ENCODE assay signal across 8 mouse cellular contexts in the genomic region with DNA sequence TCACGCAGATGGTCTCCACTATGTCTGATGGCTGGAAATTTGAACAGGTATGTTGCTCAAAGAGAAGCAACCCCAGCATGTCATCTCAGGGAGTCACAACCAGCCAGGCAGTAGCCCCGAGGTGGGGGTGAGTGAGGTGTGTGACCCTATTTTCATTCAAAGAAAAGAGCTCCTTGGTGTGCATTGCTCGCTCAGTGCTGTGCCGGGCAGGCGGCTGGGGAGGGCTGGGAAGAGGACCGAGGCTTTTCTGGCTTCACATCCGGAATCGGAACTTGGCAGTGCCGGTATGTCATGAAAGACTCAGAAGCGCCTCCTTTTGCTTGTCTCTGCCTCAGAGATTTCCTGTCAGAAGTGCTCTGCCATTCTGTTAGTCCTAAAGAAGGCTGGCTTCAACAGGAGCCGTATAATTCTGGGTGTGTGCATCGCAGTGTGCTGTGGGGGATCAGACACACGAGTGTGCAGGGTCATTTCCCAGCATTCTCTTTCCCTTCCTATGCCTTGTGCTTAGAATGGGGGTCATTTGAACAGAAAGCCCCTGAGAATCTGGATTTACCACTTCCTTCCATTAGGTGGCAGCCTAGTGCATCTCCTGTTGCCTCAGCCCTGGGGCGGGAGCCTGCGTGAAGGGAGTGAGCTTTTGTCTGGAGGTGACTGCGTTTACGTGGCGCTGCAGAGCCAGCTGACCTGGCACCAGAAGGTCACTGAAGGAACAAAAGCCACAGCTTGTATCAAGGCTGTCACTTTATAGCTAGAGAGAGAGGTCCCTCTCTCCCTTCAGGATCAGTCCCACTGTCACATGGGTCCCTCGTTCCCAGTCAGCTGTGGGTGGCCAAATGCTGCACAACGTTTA. TPM values are rescaled to one million over a fixed set of nuclear protein-coding genes. Genes with fewer than 3 reads are reported as not detected.
DNase-seq lines count a peak whose midpoint lies in the region.

No protein-coding gene starts in this region.

- DNase-seq in urinary bladder, adult 18-20 months (ENCODE audit: low spot score in 2 of 2), result peak; percentile 22 to 40
- DNase-seq in urinary bladder, adult 2 months (ENCODE audit: low spot score), result no peak
- DNase-seq in embryo, embryonic 10 days (ENCODE audit: low spot score), result peak; percentile 94
- DNase-seq in gastrocnemius, postnatal 10 days, result peak; percentile 62
- DNase-seq in induced T-regulatory cell, adult 2 months (ENCODE audit: low read depth), result peak; percentile 87
- DNase-seq in left cerebral cortex, postnatal 25 days (ENCODE audit: low spot score in 2 of 2), result peak; percentile 74 to 84
- DNase-seq in mesoderm, embryonic 11.5 days (ENCODE audit: low read depth, low spot score), result peak; percentile 90
- peak; percentile 52 to 62 for DNase-seq in right cerebral cortex, postnatal 36 days (ENCODE audit: low spot score in 2 of 2)

- intact Hi-C loops in left cerebral cortex, postnatal 25 days (cut with DNase I), result loop anchor here (1.0 kb wide), 1 partner anchor 47 kb away; no protein-coding TSS in a partner anchor

RNA-seq across cellular contexts. Expression of a gene that starts 7.8 kb away (rescaled TPM):
- 35.6 TPM in 2 replicates for polyA plus RNA-seq in urinary bladder, adult 2 months (2012; rRNA removed)
- total RNA-seq in gastrocnemius, postnatal 10 days (2021), result 10 to 100 TPM; 16.2 to 19.4 TPM
- total RNA-seq in left cerebral cortex, postnatal 25 days (2021), result 10 to 100 TPM; 70.9 to 72.5 TPM

RNA-seq across cellular contexts. Expression of a gene that starts 7.9 kb away (rescaled TPM):
- polyA plus RNA-seq in urinary bladder, adult 2 months (2012; rRNA removed), result 561 and 600 TPM in 2 replicates
- 1,000 to 10,000 TPM; 1,026 to 1,088 TPM for total RNA-seq in gastrocnemius, postnatal 10 days (2021)
- 100 to 1,000 TPM; 447 to 455 TPM for total RNA-seq in left cerebral cortex, postnatal 25 days (2021)

RNA-seq across cellular contexts. Expression of a gene that starts 12.6 kb away (rescaled TPM):
- polyA plus RNA-seq in urinary bladder, adult 2 months (2012; rRNA removed), result 0.04 and 0.09 TPM in 2 replicates
- not detected for total RNA-seq in gastrocnemius, postnatal 10 days (2021)
- total RNA-seq in left cerebral cortex, postnatal 25 days (2021), result not detected

RNA-seq across cellular contexts. Expression of a gene that starts 24.2 kb away (rescaled TPM):
- 89.3 and 89.6 TPM in 2 replicates for polyA plus RNA-seq in urinary bladder, adult 2 months (2012; rRNA removed)
- 100 to 1,000 TPM in 1 of 2 experiments, 10 to 100 TPM in 1; 89.1 to 100 TPM for total RNA-seq in gastrocnemius, postnatal 10 days (2021)
- 100 to 1,000 TPM; 107 to 109 TPM for total RNA-seq in left cerebral cortex, postnatal 25 days (2021)

RNA-seq across cellular contexts. Expression of a gene that starts 34.6 kb away (rescaled TPM):
- 0.83 and 1.1 TPM in 2 replicates for polyA plus RNA-seq in urinary bladder, adult 2 months (2012; rRNA removed)
- total RNA-seq in gastrocnemius, postnatal 10 days (2021), result not detected
- total RNA-seq in left cerebral cortex, postnatal 25 days (2021), result not detected
